Mouse (Mus musculus): ENCODE data around the gene Gm5108. TPM values are rescaled to one million over a fixed set of nuclear protein-coding genes. Genes with fewer than 3 reads are reported as not detected.

Gm5108 gene
- polyA plus RNA-seq (2011; ENCODE audit: insufficient read depth, insufficient read length, low read depth, missing spikeins), result not detected in 2 replicates

DNA sequence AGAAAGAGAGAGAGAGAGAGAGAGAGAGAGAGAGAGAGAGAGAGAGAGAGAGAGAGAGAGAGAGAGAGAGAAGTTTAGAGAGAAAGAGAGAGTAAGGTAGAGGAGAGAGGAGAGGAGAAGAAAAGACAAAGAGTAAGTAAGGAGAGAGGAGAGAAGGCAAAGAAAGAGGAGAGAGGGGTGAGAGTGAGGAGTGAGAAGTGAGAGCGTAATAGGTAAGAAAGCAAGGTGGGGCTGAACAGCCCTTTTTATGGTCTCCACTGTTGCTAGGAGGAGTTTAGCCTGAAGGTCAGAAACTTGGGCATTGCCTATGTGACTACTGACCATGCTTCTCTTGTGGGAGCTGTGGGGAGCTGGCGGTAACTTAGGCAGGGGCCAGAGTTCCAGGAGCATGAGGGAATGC is at the start of gene Gm5108:
TSS of gene Gm5108 (plus strand) at position 301 of the 400 bp plus-strand sequence.
- no peak within 1 kb of the TSS for H3K9ac ChIP-seq (ENCODE audit: low read depth, poor library complexity, severe bottlenecking)
- TF ChIP-seq CTCF (IDR thresholded peaks at IDR 0.05; ENCODE audit: low read depth, low read length) (no peak), POLR2A (IDR thresholded peaks at IDR 0.05; ENCODE audit: insufficient read depth, low read length) (no peak), EP300 (IDR thresholded peaks at IDR 0.05; ENCODE audit: insufficient read depth, low read depth, low read length) (no peak)
- H3K9me3 ChIP-seq (replicated peaks; ENCODE audit: control insufficient read depth, insufficient read depth, low read length, poor library complexity, severe bottlenecking), result no peaks in the 10 kb centered on the region
- no peak within 1 kb of the TSS for H3K4me3 ChIP-seq (ENCODE audit: low read depth, low read length)
- H3K27me3 ChIP-seq (ENCODE audit: control insufficient read depth, insufficient read depth, low read length, poor library complexity, severe bottlenecking), result no peaks in the 10 kb centered on the region
- H3K36me3 ChIP-seq (ENCODE audit: control insufficient read depth, insufficient read depth, low read length, poor library complexity, severe bottlenecking), result no peaks in the 10 kb centered on the region
- no peak within 1 kb of the TSS for H3K27ac ChIP-seq (ENCODE audit: insufficient read depth, low read length)
- H3K4me1 ChIP-seq (ENCODE audit: control insufficient read depth, insufficient read depth, low read length), result no peaks in the 10 kb centered on the region

DNA sequence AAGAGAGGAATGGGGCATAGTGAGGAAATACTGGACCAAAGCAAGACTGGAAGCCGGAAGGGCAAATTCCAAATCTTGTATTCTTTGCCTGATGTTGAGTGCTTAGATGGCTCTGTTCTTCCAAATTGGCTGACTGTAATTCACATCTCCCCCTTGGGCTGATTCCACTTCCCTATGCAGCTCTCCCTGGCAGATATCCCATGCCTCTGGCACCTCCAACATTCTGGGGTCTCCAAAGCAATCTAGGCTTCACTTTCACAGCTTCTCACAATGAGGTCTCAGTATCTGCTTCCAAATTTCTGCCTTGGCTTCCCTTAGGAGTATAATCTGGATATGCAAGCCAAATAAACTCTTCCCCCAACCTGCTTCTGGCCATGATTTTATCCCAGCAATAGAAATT is 42.5 kb upstream of the Gm5108 start:
- H3K9ac ChIP-seq (ENCODE audit: low read depth, poor library complexity, severe bottlenecking), result no peak overlapping the region
- no peaks in the 10 kb centered on the region for H3K27me3 ChIP-seq (ENCODE audit: control insufficient read depth, insufficient read depth, low read length, poor library complexity, severe bottlenecking)
- no peak overlapping the region for H3K27ac ChIP-seq (ENCODE audit: insufficient read depth, low read length)
- H3K4me3 ChIP-seq (ENCODE audit: low read depth, low read length), result no peak overlapping the region
- H3K4me1 ChIP-seq (ENCODE audit: control insufficient read depth, insufficient read depth, low read length), result no peaks in the 10 kb centered on the region
- no peak for TF ChIP-seq EP300 (IDR thresholded peaks at IDR 0.05; ENCODE audit: insufficient read depth, low read depth, low read length)
- no peak for TF ChIP-seq CTCF (IDR thresholded peaks at IDR 0.05; ENCODE audit: low read depth, low read length)
- no peak for TF ChIP-seq POLR2A (IDR thresholded peaks at IDR 0.05; ENCODE audit: insufficient read depth, low read length)
- no peaks in the 10 kb centered on the region for H3K9me3 ChIP-seq (replicated peaks; ENCODE audit: control insufficient read depth, insufficient read depth, low read length, poor library complexity, severe bottlenecking)
- no peaks in the 10 kb centered on the region for H3K36me3 ChIP-seq (ENCODE audit: control insufficient read depth, insufficient read depth, low read length, poor library complexity, severe bottlenecking)

DNA sequence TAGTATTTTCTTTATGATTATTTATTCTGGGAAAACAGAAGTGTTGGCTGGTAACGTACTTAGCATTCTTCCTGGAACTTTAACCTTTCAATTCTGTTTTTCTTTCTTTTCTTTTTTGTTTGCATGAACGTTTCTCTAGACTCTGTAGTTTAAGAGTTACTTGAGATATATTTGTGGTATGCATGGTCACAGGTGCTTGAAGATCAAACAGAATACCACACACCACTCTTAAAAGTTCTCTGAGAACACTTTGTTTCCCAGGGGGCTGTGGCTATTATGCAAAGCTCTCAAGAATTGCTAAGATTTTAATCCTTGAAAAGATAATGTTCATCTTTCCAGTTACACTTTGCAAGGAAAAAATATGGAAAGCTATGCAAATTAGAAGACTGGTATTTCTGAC is 36.9 kb upstream of the Gm5108 start:
- Histone ChIP-seq H3K9me3 (replicated peaks; ENCODE audit: control insufficient read depth, insufficient read depth, low read length, poor library complexity, severe bottlenecking) (no peaks in the 10 kb centered on the region), H3K4me3 (ENCODE audit: low read depth, low read length) (no peak overlapping the region), H3K27ac (ENCODE audit: insufficient read depth, low read length) (no peak overlapping the region), H3K27me3 (ENCODE audit: control insufficient read depth, insufficient read depth, low read length, poor library complexity, severe bottlenecking) (no peaks in the 10 kb centered on the region), H3K4me1 (ENCODE audit: control insufficient read depth, insufficient read depth, low read length) (no peaks in the 10 kb centered on the region), H3K36me3 (ENCODE audit: control insufficient read depth, insufficient read depth, low read length, poor library complexity, severe bottlenecking) (no peaks in the 10 kb centered on the region), H3K9ac (ENCODE audit: low read depth, poor library complexity, severe bottlenecking) (no peak overlapping the region)
- no peak for TF ChIP-seq POLR2A (IDR thresholded peaks at IDR 0.05; ENCODE audit: insufficient read depth, low read length)

DNA sequence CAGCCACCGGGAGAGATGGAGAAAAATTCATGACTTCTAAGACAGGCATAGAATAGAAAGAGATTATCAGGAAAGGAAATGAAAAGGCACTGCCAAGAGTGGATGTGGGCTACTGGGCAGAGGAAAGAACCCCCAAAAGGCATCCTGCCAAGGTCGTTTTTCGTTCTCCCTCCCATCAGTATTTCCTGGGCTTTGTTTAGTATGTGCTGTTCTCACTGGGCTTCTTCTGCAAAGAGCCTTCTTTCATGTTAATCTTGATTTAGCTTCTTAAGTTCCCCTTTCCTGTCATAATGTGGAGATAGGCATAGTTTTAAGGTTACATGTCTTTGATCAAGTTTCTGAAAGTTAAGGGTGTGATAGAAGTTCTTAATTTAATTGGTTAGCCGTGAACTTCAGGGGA is 10.9 kb upstream of the Gm5108 start:
- H3K9me3 ChIP-seq (replicated peaks; ENCODE audit: control insufficient read depth, insufficient read depth, low read length, poor library complexity, severe bottlenecking), result no peaks in the 10 kb centered on the region
- no peak overlapping the region for H3K4me3 ChIP-seq (ENCODE audit: low read depth, low read length)
- no peak overlapping the region for H3K9ac ChIP-seq (ENCODE audit: low read depth, poor library complexity, severe bottlenecking)
- no peaks in the 10 kb centered on the region for H3K4me1 ChIP-seq (ENCODE audit: control insufficient read depth, insufficient read depth, low read length)
- no peaks in the 10 kb centered on the region for H3K27me3 ChIP-seq (ENCODE audit: control insufficient read depth, insufficient read depth, low read length, poor library complexity, severe bottlenecking)
- TF ChIP-seq EP300 (IDR thresholded peaks at IDR 0.05; ENCODE audit: insufficient read depth, low read depth, low read length) (no peak), POLR2A (IDR thresholded peaks at IDR 0.05; ENCODE audit: insufficient read depth, low read length) (no peak), CTCF (IDR thresholded peaks at IDR 0.05; ENCODE audit: low read depth, low read length) (no peak)
- no peaks in the 10 kb centered on the region for H3K36me3 ChIP-seq (ENCODE audit: control insufficient read depth, insufficient read depth, low read length, poor library complexity, severe bottlenecking)
- no peak overlapping the region for H3K27ac ChIP-seq (ENCODE audit: insufficient read depth, low read length)

DNA sequence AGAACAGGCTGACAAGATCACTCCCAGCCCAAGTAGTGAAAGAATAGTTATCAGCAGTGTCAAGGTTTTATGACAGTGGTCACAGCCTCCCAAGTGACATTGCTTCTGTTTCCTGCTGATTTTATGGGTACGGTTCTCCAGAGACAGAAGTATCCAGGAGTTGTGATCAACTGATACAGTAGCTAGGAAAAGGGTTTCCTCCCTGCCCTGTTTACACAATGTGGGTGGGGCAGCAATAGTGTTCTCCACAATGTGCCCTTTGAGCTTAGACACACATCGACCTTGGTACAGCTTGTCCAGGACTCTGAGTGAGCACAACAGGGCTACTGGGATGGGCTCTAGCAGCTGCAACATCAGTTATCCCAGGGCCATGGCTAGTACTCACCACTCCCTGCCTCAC is 9.8 kb upstream of the Gm5108 start:
- Histone ChIP-seq H3K27ac (ENCODE audit: insufficient read depth, low read length) (no peak overlapping the region), H3K4me3 (ENCODE audit: low read depth, low read length) (no peak overlapping the region), H3K9me3 (replicated peaks; ENCODE audit: control insufficient read depth, insufficient read depth, low read length, poor library complexity, severe bottlenecking) (no peaks in the 10 kb centered on the region), H3K9ac (ENCODE audit: low read depth, poor library complexity, severe bottlenecking) (no peak overlapping the region), H3K36me3 (ENCODE audit: control insufficient read depth, insufficient read depth, low read length, poor library complexity, severe bottlenecking) (no peaks in the 10 kb centered on the region), H3K4me1 (ENCODE audit: control insufficient read depth, insufficient read depth, low read length) (no peaks in the 10 kb centered on the region), H3K27me3 (ENCODE audit: control insufficient read depth, insufficient read depth, low read length, poor library complexity, severe bottlenecking) (no peaks in the 10 kb centered on the region)
- no peak for TF ChIP-seq EP300 (IDR thresholded peaks at IDR 0.05; ENCODE audit: insufficient read depth, low read depth, low read length)
- no peak for TF ChIP-seq CTCF (IDR thresholded peaks at IDR 0.05; ENCODE audit: low read depth, low read length)
- no peak for TF ChIP-seq POLR2A (IDR thresholded peaks at IDR 0.05; ENCODE audit: insufficient read depth, low read length)

DNA sequence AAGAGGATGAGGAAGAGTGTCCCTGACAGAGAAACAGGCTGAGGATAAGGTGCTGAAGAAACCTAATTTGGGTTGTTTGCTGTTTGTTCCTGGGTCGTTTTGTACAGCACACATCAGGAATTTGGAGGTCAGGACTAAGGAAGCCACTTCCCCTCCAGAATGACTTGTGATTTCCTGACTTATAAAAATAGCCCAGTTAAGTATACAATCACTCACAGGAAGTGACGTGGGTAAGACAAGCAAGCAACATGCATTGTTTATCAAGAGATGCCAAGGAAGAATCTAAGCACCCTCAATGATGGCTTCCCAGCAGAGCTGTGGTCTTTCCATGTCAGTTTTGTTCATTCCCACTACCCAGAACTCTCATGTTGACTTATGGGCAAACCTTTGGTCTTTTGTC is 1.7 kb downstream of the Gm5108 start:
- no peak overlapping the region for H3K4me3 ChIP-seq (ENCODE audit: low read depth, low read length)
- H3K27me3 ChIP-seq (ENCODE audit: control insufficient read depth, insufficient read depth, low read length, poor library complexity, severe bottlenecking), result no peaks in the 10 kb centered on the region
- no peaks in the 10 kb centered on the region for H3K36me3 ChIP-seq (ENCODE audit: control insufficient read depth, insufficient read depth, low read length, poor library complexity, severe bottlenecking)
- no peaks in the 10 kb centered on the region for H3K4me1 ChIP-seq (ENCODE audit: control insufficient read depth, insufficient read depth, low read length)
- H3K27ac ChIP-seq (ENCODE audit: insufficient read depth, low read length), result no peak overlapping the region
- no peak for TF ChIP-seq EP300 (IDR thresholded peaks at IDR 0.05; ENCODE audit: insufficient read depth, low read depth, low read length)
- TF ChIP-seq CTCF (IDR thresholded peaks at IDR 0.05; ENCODE audit: low read depth, low read length), result no peak
- no peak for TF ChIP-seq POLR2A (IDR thresholded peaks at IDR 0.05; ENCODE audit: insufficient read depth, low read length)
- no peaks in the 10 kb centered on the region for H3K9me3 ChIP-seq (replicated peaks; ENCODE audit: control insufficient read depth, insufficient read depth, low read length, poor library complexity, severe bottlenecking)
- H3K9ac ChIP-seq (ENCODE audit: low read depth, poor library complexity, severe bottlenecking), result no peak overlapping the region
